Mouse (Mus musculus) hindbrain, embryonic 12.5 days (tissue): ENCODE measurements around the gene Dgat2. TPM values are rescaled to one million over a fixed set of nuclear protein-coding genes. Genes with fewer than 3 reads are reported as not detected.

Experiments used
- ATAC-seq: fragments of 200-750 bp; cut with Nextera tagmentation; 2 replicates; pipeline ENCODE4 v1.8.0; 2017; ENCODE audit warnings: moderate TSS enrichment; ENCODE audit not compliant: low FRiP score
- H3K27ac ChIP-seq: fragments of 300-500 bp; sonication (generic); 2 replicates; pipeline ENCODE4 v1.5.1; 2016; ENCODE audit warnings: mild to moderate bottlenecking
- H3K27me3 ChIP-seq: fragments of 300-500 bp; sonication (generic); 2 replicates; pipeline ENCODE4 v1.6.1; 2016; ENCODE audit warnings: mild to moderate bottlenecking
- H3K36me3 ChIP-seq: fragments of 300-500 bp; sonication (generic); 2 replicates; pipeline ENCODE4 v1.6.1; 2016; ENCODE audit warnings: mild to moderate bottlenecking
- H3K4me1 ChIP-seq: fragments of 300-500 bp; sonication (generic); 2 replicates; pipeline ENCODE4 v1.6.1; 2016
- H3K4me2 ChIP-seq: fragments of 300-500 bp; sonication (generic); replicated peaks from 2 replicates; pipeline ENCODE4 v1.6.1; 2016; ENCODE audit warnings: mild to moderate bottlenecking
- H3K4me3 ChIP-seq: fragments of 300-500 bp; sonication (generic); 2 replicates; pipeline ENCODE4 v1.5.1; 2016; ENCODE audit warnings: mild to moderate bottlenecking
- H3K9ac ChIP-seq: fragments of 300-500 bp; sonication (generic); 2 replicates; pipeline ENCODE4 v1.6.1; 2016; ENCODE audit warnings: mild to moderate bottlenecking, moderate library complexity
- H3K9me3 ChIP-seq: fragments of 300-500 bp; sonication (generic); replicated peaks from 2 replicates; pipeline ENCODE4 v1.6.1; 2016; ENCODE audit warnings: mild to moderate bottlenecking
- WGBS: fragments of 180-500 bp; shearing (Covaris S2); methylation state at CpG from one replicate; pipeline ENCODE4 v1.1.7; 2016; 5-methylcytosine and 5-hydroxymethylcytosine counted together
- polyA plus RNA-seq: library from polyadenylated mRNA; unstranded; fragments of >200 nt; fragmentation: Nextera tagmentation; extraction: Ambion mirVana; gene quantifications from 2 replicates; pipeline ENCODE4 v1.2.1, GENCODE M21; 2016

Gene Dgat2
- polyA plus RNA-seq, 1 experiment from 2014 or later, result 12.8 TPM

DNA sequence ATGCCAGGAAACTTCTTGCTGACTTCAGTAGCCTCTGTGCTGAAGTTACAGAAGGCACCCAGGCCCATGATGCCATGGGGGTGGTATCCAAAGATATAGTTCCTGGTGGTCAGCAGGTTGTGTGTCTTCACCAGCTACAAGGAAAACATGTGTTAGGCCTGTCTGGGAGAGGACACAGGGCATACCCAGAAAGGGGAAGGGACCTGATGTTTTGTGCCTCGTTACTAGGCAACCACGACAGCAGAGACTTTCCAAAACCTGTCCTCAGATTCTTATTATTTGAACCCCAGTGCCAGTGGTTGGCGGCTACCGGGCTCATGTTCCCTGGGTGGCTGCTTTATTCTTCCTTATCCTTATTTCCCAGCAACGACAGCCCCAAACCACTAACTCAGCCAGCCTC is 23.6 kb downstream of the Dgat2 start:
- Histone ChIP-seq H3K4me1 (peaks cover 21% of the 10 kb centered on the region), H3K27me3 (no peaks in the 10 kb centered on the region), H3K36me3 (no peaks in the 10 kb centered on the region), H3K4me3 (no peak overlapping the region), H3K9ac (no peak overlapping the region), H3K9me3 (no peaks in the 10 kb centered on the region), H3K27ac (no peak overlapping the region), H3K4me2 (no peak overlapping the region)
- WGBS, result 70% methylated on average over 5 of the region's 5 CpGs
- no peak for ATAC-seq

DNA sequence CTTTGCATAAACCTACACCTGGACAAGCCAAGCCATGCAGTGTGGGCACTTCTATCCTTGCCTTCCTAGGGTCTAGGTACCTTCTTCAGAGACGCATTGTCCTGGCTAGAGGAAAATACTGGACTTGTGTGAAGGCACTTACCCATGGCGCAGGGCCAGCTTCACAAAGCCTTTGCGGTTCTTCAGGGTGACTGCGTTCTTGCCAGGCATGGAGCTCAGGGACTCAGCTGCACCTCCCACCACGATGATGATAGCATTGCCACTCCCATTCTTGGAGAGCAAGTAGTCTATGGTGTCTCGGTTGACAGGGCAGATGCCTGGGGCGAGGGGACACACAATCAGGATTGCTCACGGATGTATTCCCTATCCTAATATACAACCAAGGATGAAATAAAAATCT is 24.5 kb downstream of the Dgat2 start:
- peaks cover 21% of the 10 kb centered on the region for H3K4me1 ChIP-seq
- WGBS, result 90% methylated on average over 8 of the region's 8 CpGs
- H3K4me2 ChIP-seq, result no peak overlapping the region
- H3K9me3 ChIP-seq, result no peaks in the 10 kb centered on the region
- no peak overlapping the region for H3K4me3 ChIP-seq
- no peak overlapping the region for H3K27ac ChIP-seq
- no peak for ATAC-seq
- no peaks in the 10 kb centered on the region for H3K27me3 ChIP-seq
- H3K9ac ChIP-seq, result no peak overlapping the region
- H3K36me3 ChIP-seq, result no peaks in the 10 kb centered on the region

DNA sequence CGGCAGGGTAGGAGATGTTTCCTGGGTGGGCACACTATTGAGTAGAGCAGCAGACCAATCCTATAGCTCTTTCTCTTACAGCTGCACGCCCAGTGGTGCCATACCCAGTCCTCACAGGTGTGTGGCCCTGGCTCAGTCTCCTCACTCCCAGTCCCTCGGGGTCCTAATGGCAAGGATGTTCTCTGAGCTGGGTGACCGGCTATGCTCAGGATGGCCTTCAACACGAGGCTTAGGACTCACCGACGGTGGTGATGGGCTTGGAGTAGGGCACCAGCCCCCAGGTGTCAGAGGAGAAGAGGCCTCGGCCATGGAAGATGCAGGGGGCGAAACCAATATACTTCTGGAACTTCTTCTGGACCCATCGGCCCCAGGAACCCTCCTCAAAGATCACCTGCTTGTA is 25.8 kb downstream of the Dgat2 start:
- Histone ChIP-seq H3K4me1 (peaks cover 21% of the 10 kb centered on the region), H3K9me3 (no peaks in the 10 kb centered on the region), H3K36me3 (no peaks in the 10 kb centered on the region), H3K4me3 (no peak overlapping the region), H3K4me2 (no peak overlapping the region), H3K27ac (no peak overlapping the region), H3K27me3 (no peaks in the 10 kb centered on the region), H3K9ac (no peak overlapping the region)
- WGBS, result 87% methylated on average over 10 of the region's 10 CpGs
- no peak for ATAC-seq

DNA sequence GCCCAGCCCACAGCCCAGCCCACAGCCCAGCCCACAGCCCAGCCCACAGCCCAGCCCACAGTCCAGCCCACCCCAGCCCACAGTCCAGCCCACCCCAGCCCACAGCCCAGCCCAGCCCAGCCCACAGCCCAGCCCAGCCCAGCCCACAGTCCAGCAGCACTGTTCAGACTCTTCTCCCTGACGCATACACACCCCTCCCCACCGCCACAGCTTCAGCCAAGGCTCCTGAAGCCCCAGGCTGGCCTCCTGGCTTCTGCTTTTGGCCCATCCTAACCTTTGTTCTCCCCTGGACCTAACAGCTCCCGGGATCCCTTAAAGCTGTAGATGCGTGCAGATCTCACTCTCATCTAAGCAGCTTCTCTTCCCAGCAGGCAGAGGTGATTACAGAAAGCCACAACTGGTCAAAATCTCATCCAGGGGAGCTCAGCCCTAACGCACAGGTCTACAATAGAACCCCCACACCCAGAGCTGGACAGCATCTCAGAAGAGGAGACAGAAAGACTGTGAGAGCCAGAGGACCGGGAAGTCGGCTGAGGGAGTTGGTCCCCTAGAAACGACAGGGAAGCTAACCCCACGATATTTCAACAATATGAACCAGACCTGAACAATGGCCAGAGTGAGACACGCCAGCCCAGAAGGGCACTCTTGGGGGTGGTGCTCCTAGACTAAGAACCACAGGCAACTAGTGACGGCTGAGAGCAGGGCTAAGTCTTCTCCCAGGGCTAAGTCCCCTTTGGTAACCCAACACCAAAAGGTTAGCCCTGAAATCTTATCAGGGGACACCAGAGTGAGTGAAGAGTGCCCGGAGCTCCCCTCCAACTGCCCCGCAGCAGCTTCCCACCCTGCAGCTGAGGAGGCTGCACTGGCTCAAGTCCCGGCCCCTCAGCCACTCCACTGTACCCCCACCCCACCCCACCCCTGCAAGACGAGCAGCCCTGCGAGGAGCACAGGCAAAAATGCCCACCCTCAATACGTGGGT is 26.9 kb downstream of the Dgat2 start:
- peak overlapping the region; percentile 41 for H3K4me2 ChIP-seq
- no peaks in the 10 kb centered on the region for H3K9me3 ChIP-seq
- no peaks in the 10 kb centered on the region for H3K36me3 ChIP-seq
- peak; percentile 70 for ATAC-seq
- H3K27me3 ChIP-seq, result no peaks in the 10 kb centered on the region
- H3K4me3 ChIP-seq, result 0 out of 2 replicates have a peak overlapping the region, but pooled peaks have one; percentile 4
- H3K9ac ChIP-seq, result peak overlapping the region; percentile 15; the same call in 1 of the 2 replicates
- peak overlapping the region; percentile 31 for H3K27ac ChIP-seq
- peaks cover 11% of the 10 kb centered on the region for H3K4me1 ChIP-seq
- 26% methylated on average over 17 of the region's 17 CpGs for WGBS

DNA sequence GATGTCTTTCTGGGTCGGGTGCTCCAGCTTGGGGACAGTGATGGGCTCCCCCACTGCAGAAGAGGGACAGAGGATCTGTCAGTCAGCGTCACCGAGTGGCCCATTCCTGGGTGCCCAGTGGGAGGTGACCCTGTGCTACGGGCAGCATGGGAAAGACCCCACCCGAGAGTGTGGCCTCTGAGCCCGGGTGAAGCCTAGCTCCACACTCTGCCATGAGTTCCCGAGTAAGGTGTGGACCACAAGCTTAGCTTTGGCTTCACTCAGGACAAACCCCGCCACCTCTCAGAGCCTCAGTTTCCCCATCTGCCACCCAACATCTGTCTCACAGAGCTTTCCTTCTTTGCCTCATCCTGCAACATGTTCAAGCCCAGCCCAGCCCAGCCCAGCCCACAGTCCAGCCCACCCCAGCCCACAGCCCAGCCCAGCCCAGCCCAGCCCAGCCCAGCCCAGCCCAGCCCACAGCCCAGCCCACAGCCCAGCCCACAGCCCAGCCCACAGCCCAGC is 27.8 kb downstream of the Dgat2 start:
- peak; percentile 46 for ATAC-seq
- H3K27ac ChIP-seq, result no peak overlapping the region
- no peaks in the 10 kb centered on the region for H3K27me3 ChIP-seq
- H3K4me3 ChIP-seq, result no peak overlapping the region
- H3K9me3 ChIP-seq, result no peaks in the 10 kb centered on the region
- H3K4me2 ChIP-seq, result no peak overlapping the region
- WGBS, result 64% methylated on average over 8 of the region's 8 CpGs
- H3K36me3 ChIP-seq, result no peaks in the 10 kb centered on the region
- H3K9ac ChIP-seq, result no peak overlapping the region
- H3K4me1 ChIP-seq, result peaks cover 8% of the 10 kb centered on the region

DNA sequence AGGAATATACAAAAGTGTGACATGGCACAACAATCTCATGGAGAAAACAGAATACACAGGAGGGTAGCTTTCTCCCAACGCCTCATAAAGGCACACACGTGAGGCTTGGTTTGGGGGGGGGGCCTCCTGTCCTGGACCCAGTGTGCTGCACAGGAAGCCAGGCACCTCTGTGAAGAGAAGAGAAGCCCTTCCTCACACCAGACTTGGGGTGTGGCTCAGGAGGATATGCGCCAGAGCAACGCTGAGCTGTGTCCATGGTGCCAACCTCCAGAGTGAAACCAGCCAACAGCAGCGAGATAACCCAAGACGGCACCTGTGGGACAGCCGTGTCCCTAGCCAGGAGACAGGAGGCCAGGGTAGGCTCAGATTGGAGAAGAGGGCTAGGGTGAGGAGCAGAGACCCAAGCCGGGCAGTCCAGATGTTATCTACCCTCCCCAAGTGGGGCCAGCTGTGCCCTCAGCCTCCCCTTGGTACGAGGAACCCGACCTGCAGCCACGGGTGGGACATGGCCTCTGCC is 28.8 kb downstream of the Dgat2 start:
- H3K4me2 ChIP-seq, result no peak overlapping the region
- 92% methylated on average over 11 of the region's 11 CpGs for WGBS
- H3K4me1 ChIP-seq, result peaks cover 8% of the 10 kb centered on the region
- H3K9ac ChIP-seq, result no peak overlapping the region
- no peaks in the 10 kb centered on the region for H3K36me3 ChIP-seq
- no peak for ATAC-seq
- H3K27ac ChIP-seq, result no peak overlapping the region
- H3K4me3 ChIP-seq, result no peak overlapping the region
- H3K27me3 ChIP-seq, result no peaks in the 10 kb centered on the region
- no peaks in the 10 kb centered on the region for H3K9me3 ChIP-seq

DNA sequence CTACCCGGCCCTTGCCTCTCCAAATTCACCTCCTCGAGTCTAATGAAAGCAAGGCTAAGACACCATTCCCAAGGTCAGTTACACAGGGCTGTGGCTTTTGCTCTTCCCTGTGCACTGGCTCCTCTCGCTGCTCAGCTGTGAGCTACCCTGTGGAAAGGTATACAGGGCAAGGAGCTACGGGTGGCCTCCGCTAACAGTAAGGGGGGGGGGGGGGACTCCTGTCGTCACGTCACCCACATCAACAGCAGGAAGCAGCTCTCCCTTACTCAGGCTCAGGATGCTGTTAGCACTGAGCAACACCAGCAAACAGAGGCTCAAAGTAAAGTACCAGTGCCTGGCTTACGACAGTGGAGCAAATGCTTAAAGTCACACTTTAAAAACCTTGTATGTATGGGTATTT is 29.8 kb downstream of the Dgat2 start:
- Histone ChIP-seq H3K36me3 (no peaks in the 10 kb centered on the region), H3K27ac (no peak overlapping the region), H3K9ac (no peak overlapping the region), H3K9me3 (no peaks in the 10 kb centered on the region), H3K27me3 (no peaks in the 10 kb centered on the region), H3K4me2 (no peak overlapping the region), H3K4me3 (no peak overlapping the region), H3K4me1 (peaks cover 8% of the 10 kb centered on the region)
- WGBS, result 82% methylated on average over 8 of the region's 8 CpGs
- no peak for ATAC-seq

DNA sequence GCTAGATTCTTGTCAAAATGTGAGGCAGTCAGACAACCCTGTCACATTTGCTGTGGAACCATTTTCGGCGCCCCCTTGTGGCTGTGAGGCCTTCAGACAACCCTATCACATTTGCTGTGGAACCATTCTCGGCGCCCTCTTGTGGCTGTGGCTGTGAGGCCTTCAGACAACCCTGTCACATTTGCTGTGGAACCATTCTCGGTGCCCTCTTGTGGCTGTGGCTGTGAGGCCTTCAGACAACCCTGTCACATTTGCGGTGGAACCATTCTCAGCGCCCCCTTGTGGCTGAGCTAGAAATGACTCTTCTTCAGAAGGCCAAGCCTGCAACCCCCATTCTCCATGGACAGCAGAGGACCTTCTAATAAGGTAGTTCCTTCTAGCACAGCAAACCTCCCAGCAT is 31.2 kb downstream of the Dgat2 start:
- Histone ChIP-seq H3K9me3 (no peaks in the 10 kb centered on the region), H3K9ac (no peak overlapping the region), H3K4me2 (no peak overlapping the region), H3K27me3 (no peaks in the 10 kb centered on the region), H3K36me3 (no peaks in the 10 kb centered on the region), H3K4me3 (no peak overlapping the region), H3K27ac (no peak overlapping the region), H3K4me1 (peaks cover 8% of the 10 kb centered on the region)
- peak; percentile 53 for ATAC-seq
- 6% methylated on average over 7 of the region's 7 CpGs for WGBS

DNA sequence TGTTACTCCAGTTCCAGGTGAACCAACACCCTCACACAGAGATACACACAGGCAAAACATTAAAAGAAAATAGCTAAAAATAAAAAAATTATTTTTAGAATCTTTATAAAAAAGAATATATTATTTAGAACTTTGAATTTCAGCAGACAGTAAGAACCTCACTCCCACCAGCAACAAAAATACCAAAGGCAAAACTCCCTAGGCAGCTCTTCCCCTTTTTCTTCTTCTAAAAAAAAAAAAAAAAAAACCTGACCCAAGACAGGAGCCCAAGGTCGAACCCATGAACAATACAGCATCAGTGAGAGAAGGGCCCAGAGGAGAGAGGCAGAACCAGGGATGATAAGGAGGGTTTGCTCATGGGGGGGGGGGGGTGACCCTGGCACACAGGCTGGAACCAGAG is 33.5 kb downstream of the Dgat2 start:
- Histone ChIP-seq H3K4me2 (no peak overlapping the region), H3K9me3 (no peaks in the 10 kb centered on the region), H3K27ac (no peak overlapping the region), H3K9ac (no peak overlapping the region), H3K4me1 (no peaks in the 10 kb centered on the region), H3K4me3 (no peak overlapping the region), H3K36me3 (no peaks in the 10 kb centered on the region), H3K27me3 (no peaks in the 10 kb centered on the region; the same call in 1 of the 2 replicates)
- WGBS, result 88% methylated on average over 1 of the region's 1 CpGs
- ATAC-seq, result no peak

DNA sequence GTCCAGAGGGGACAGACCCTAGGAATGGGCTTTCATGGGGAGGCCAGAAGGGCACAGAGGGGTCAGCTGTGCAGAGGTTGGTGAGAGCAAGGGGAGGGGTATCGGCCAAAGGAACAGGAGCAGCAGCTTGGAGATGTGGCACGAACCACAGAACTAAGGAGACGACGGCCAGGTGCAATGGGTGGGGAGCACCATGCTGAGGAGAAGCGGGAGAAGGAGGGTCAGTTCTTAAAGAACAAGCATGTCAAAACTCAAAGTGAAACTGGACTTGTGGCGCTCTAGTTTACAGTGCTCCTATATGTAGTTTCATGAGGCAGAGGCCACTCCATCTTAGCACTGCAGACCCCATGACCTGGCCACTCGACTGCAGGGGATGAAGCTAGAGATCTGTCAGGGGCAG is 35.0 kb downstream of the Dgat2 start:
- Histone ChIP-seq H3K4me1 (peaks cover under 1% of the 10 kb centered on the region; the same call in 1 of the 2 replicates), H3K27ac (no peak overlapping the region), H3K27me3 (no peaks in the 10 kb centered on the region; the same call in 1 of the 2 replicates), H3K36me3 (no peaks in the 10 kb centered on the region), H3K4me2 (no peak overlapping the region), H3K9ac (no peak overlapping the region), H3K9me3 (no peaks in the 10 kb centered on the region), H3K4me3 (no peak overlapping the region)
- WGBS, result 84% methylated on average over 7 of the region's 7 CpGs
- no peak for ATAC-seq

DNA sequence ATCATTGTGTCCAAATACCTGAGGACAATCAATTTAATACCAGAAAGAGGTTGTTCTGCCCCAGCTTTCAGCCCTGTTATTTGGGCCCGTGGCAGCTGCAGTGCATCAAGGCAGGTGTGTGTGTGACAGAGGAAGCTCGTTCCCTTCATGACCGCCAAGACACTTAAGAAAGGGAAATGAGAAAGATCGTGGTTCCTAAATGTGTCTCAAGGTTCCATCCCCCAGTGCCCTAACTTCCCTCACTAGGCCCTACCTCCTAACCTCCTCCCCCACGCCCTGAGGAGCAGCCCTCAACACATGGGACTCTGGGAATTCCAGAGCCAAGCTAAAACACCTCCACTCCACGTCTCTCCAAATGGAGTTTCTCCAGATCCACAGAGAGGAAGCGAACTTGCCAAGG is 35.6 kb downstream of the Dgat2 start:
- Histone ChIP-seq H3K9ac (no peak overlapping the region), H3K4me1 (peaks cover 6% of the 10 kb centered on the region), H3K9me3 (no peaks in the 10 kb centered on the region), H3K4me3 (no peak overlapping the region), H3K4me2 (no peak overlapping the region), H3K27ac (no peak overlapping the region), H3K36me3 (no peaks in the 10 kb centered on the region), H3K27me3 (no peaks in the 10 kb centered on the region; the same call in 1 of the 2 replicates)
- ATAC-seq, result no peak
- WGBS, result 79% methylated on average over 7 of the region's 7 CpGs

DNA sequence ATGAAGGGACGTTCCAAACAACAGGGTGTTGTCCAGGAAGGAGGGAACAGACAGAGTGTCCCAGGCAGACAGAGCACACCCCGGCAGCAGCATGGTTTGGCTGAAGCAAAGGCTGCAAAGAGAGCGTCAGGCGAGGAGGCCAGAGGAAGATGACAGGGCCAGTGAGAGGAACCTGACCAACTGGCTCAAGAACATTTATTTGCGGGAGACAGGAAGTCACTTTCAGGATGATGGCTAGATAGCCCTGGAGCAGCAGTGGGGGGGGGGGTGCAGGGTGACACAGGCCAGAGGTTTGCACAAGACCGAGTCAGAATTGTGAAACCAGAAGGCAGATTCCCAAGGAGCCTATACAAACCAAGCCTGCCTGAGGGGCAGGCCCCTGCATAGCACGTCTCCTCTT is 36.5 kb downstream of the Dgat2 start:
- ATAC-seq, result no peak
- Histone ChIP-seq H3K27ac (no peak overlapping the region), H3K36me3 (no peaks in the 10 kb centered on the region), H3K4me3 (no peak overlapping the region), H3K4me1 (peaks cover 9% of the 10 kb centered on the region), H3K27me3 (no peaks in the 10 kb centered on the region; the same call in 1 of the 2 replicates), H3K9me3 (no peaks in the 10 kb centered on the region), H3K4me2 (no peak overlapping the region), H3K9ac (no peak overlapping the region)
- WGBS, result 65% methylated on average over 7 of the region's 7 CpGs
